Comparison of ENCODE assay signal across 25 mouse cellular contexts in genomic region chr2:11364111-11364510, GRCm38 (mm10).
DNase-seq lines count a peak whose midpoint lies in the region; ATAC-seq and TF ChIP-seq lines count a peak whose summit lies in the region.
"Had no signal": no experiment of that assay in that cellular context is flagged by ENCODE, and none has a peak within 500 bp of the region (broad histone marks: within the 10 kb centered on the region; RNA-seq: fewer than 3 reads in every experiment).

No protein-coding gene starts in this region.

- TF ChIP-seq EP300 in liver, postnatal 0 days (IDR thresholded peaks at IDR 0.05; ENCODE audit: low read depth) = no peak

- H3K4me1 ChIP-seq in liver, postnatal 0 days (ENCODE audit: insufficient read depth) = peaks cover 4% of the 10 kb centered on the region; the same call in 1 of the 2 replicates
- no peaks in the 10 kb centered on the region; the same call in 1 of the 2 replicates for H3K4me1 ChIP-seq in liver, embryonic 12.5 days
- H3K4me1 ChIP-seq: embryonic facial prominence, embryonic 15.5 days had no signal

- H3K27me3 ChIP-seq in liver, postnatal 0 days (ENCODE audit: insufficient read depth, low read length) = no peaks in the 10 kb centered on the region
- H3K27me3 ChIP-seq in liver, embryonic 12.5 days (replicated peaks) = no peaks in the 10 kb centered on the region
- H3K27me3 ChIP-seq: embryonic facial prominence, embryonic 13.5 days; embryonic facial prominence, embryonic 15.5 days; forebrain, embryonic 13.5 days; forebrain, embryonic 15.5 days; Patski had no signal

- no peaks in the 10 kb centered on the region for H3K36me3 ChIP-seq in liver, postnatal 0 days (replicated peaks; ENCODE audit: insufficient read depth, low read length)
- no peaks in the 10 kb centered on the region for H3K36me3 ChIP-seq in liver, embryonic 12.5 days
- H3K36me3 ChIP-seq: embryonic facial prominence, embryonic 13.5 days; embryonic facial prominence, embryonic 15.5 days; forebrain, embryonic 15.5 days had no signal

- WGBS in liver, postnatal 0 days (ENCODE audit: insufficient replicate concordance) = 75% methylated on average over 2 of the region's 2 CpGs
- 77% methylated on average over 2 of the region's 2 CpGs for WGBS in liver, embryonic 12.5 days (ENCODE audit: insufficient replicate concordance)

- no peak overlapping the region for H3K9ac ChIP-seq in liver, postnatal 0 days (replicated peaks)
- no peak overlapping the region for H3K9ac ChIP-seq in liver, embryonic 12.5 days
- H3K9ac ChIP-seq: embryonic facial prominence, embryonic 13.5 days; embryonic facial prominence, embryonic 15.5 days; forebrain, embryonic 13.5 days; forebrain, embryonic 15.5 days; forebrain, postnatal 0 days had no signal

- H3K9me3 ChIP-seq in liver, postnatal 0 days (ENCODE audit: low read length) = no peaks in the 10 kb centered on the region
- H3K9me3 ChIP-seq in liver, embryonic 12.5 days (replicated peaks) = no peaks in the 10 kb centered on the region
- H3K9me3 ChIP-seq: embryonic facial prominence, embryonic 13.5 days; embryonic facial prominence, embryonic 15.5 days; forebrain, embryonic 13.5 days; forebrain, embryonic 15.5 days had no signal

- no peak for TF ChIP-seq CTCF in liver, postnatal 0 days (IDR thresholded peaks at IDR 0.05; ENCODE audit: low read depth)

- no peak overlapping the region for H3K4me2 ChIP-seq in liver, postnatal 0 days (ENCODE audit: low read depth, low read length)
- no peak overlapping the region for H3K4me2 ChIP-seq in liver, embryonic 12.5 days
- H3K4me2 ChIP-seq: embryonic facial prominence, embryonic 13.5 days; embryonic facial prominence, embryonic 15.5 days; forebrain, embryonic 13.5 days; forebrain, embryonic 15.5 days had no signal

- peak overlapping the region; percentile 62; the same call in 1 of the 2 replicates for H3K27ac ChIP-seq in liver, postnatal 0 days (ENCODE audit: low read depth)
- no peak overlapping the region for H3K27ac ChIP-seq in liver, embryonic 12.5 days
- H3K27ac ChIP-seq: embryonic facial prominence, embryonic 13.5 days; embryonic facial prominence, embryonic 15.5 days had no signal

- ATAC-seq in liver, postnatal 0 days = no peak
- no peak for ATAC-seq in liver, embryonic 12.5 days
- ATAC-seq: activated CD4-positive, CD25-positive, alpha-beta regulatory T cell, adult 4 months; CD4-positive, CD25-positive, alpha-beta regulatory T cell, adult 4 months; forebrain, embryonic 13.5 days; forebrain, embryonic 15.5 days; forebrain, postnatal 0 days; Patski had no signal

- peak; percentile 13 for DNase-seq in adrenal gland, postnatal 10 days
- DNase-seq in adrenal gland, adult (ENCODE audit: inconsistent age in 2 of 2, low spot score in 1 of 2) = no peak
- DNase-seq in liver, postnatal 0 days = no peak
- DNase-seq in adipocyte (ENCODE audit: low spot score) = peak; percentile 72
- DNase-seq in heart, adult 18-20 months = no peak
- DNase-seq in layer of hippocampus, postnatal 10 days (ENCODE audit: low spot score in 2 of 2) = no peak
- DNase-seq: adrenal gland, adult 8-10 months; adrenal gland, postnatal 25 days; B cell, adult 2 months; cerebellum, adult 11 months; cerebellum, adult 18-20 months; cerebellum, adult 8-10 months; cerebellum, adult 9-11 months; cerebellum, postnatal 36 days; embryo, embryonic 11 days; forebrain, postnatal 0 days had no signal

- no peak overlapping the region for H3K4me3 ChIP-seq in liver, postnatal 0 days (ENCODE audit: low read depth, low read length)
- no peak overlapping the region for H3K4me3 ChIP-seq in liver, embryonic 12.5 days
- H3K4me3 ChIP-seq: embryonic facial prominence, embryonic 13.5 days; embryonic facial prominence, embryonic 15.5 days; erythroblast, embryonic 14.5 days; forebrain, embryonic 13.5 days; forebrain, embryonic 15.5 days had no signal

Comparison
In these comparisons a context has a peak if more than half of its experiments do, and no peak if none do; other contexts are left out.
1. DNase-seq: peak in adrenal gland, postnatal 10 days (single experiment) and adipocyte (single experiment); none in adrenal gland, adult (0 of 2), liver, postnatal 0 days (single experiment), heart, adult 18-20 months (0 of 2) and layer of hippocampus, postnatal 10 days (0 of 2).